Mouse (Mus musculus) urinary bladder, postnatal 4 days (tissue): ENCODE data around the gene Fbxl15.

Experiments
- DNase-seq, 2 experiments: peaks; one replicate each; pipeline ENCODE4 v3.0.0; 2021 to 2022; ENCODE audit warnings: low spot score in 2 of 2

The Fbxl15 gene

GRCm38 (mm10) chr19:46347936-46348668 is 20.1 kb downstream of the Fbxl15 start:
- no peak for DNase-seq

- DNase-seq: peak in 1 of 2 experiments; percentile 78
These were observed 20.9 kb downstream of the Fbxl15 start for GRCm38 (mm10) chr19:46348761-46349458.

- no peak for DNase-seq
These were observed 21.6 kb downstream of the Fbxl15 start for GRCm38 (mm10) chr19:46349550-46349949.

- DNase-seq: no peak
These were observed 22.4 kb downstream of the Fbxl15 start, which contains the start of gene 2310034G01Rik for GRCm38 (mm10) chr19:46350168-46350932. Gene 2310034G01Rik (minus strand): TSS chr19:46350302.

GRCm38 (mm10) chr19:46356701-46357138 is 28.7 kb downstream of the Fbxl15 start:
- peak; percentile 78 to 84 for DNase-seq

GRCm38 (mm10) chr19:46357344-46358280 is 29.6 kb downstream of the Fbxl15 start:
- no peak for DNase-seq

GRCm38 (mm10) chr19:46358381-46358780 is 30.4 kb downstream of the Fbxl15 start:
- DNase-seq: no peak

- no peak for DNase-seq
These were observed 34.1 kb downstream of the Fbxl15 start for GRCm38 (mm10) chr19:46362104-46362503.

- DNase-seq: no peak
These were observed 35.5 kb downstream of the Fbxl15 start for GRCm38 (mm10) chr19:46363294-46364009.

- DNase-seq: no peak
These were observed 40.0 kb downstream of the Fbxl15 start for GRCm38 (mm10) chr19:46367798-46368590.

- peak in 1 of 2 experiments; percentile 43 for DNase-seq
These were observed 41.2 kb downstream of the Fbxl15 start for GRCm38 (mm10) chr19:46369204-46369603.

GRCm38 (mm10) chr19:46374477-46375088 is 46.6 kb downstream of the Fbxl15 start:
- DNase-seq: no peak

GRCm38 (mm10) chr19:46375489-46375888 is 47.5 kb downstream of the Fbxl15 start:
- no peak for DNase-seq

- no peak for DNase-seq
These were observed 47.9 kb downstream of the Fbxl15 start for GRCm38 (mm10) chr19:46375891-46376290.
